Mouse (Mus musculus): ENCODE data around the gene Zfp568. TPM values are rescaled to one million over a fixed set of nuclear protein-coding genes. Genes with fewer than 3 reads are reported as not detected.

Zfp568 gene
- polyA plus RNA-seq (2015; fragmentation: Nextera tagmentation; extraction: Ambion mirVana), result 9.7 and 10.7 TPM in 2 replicates

DNA sequence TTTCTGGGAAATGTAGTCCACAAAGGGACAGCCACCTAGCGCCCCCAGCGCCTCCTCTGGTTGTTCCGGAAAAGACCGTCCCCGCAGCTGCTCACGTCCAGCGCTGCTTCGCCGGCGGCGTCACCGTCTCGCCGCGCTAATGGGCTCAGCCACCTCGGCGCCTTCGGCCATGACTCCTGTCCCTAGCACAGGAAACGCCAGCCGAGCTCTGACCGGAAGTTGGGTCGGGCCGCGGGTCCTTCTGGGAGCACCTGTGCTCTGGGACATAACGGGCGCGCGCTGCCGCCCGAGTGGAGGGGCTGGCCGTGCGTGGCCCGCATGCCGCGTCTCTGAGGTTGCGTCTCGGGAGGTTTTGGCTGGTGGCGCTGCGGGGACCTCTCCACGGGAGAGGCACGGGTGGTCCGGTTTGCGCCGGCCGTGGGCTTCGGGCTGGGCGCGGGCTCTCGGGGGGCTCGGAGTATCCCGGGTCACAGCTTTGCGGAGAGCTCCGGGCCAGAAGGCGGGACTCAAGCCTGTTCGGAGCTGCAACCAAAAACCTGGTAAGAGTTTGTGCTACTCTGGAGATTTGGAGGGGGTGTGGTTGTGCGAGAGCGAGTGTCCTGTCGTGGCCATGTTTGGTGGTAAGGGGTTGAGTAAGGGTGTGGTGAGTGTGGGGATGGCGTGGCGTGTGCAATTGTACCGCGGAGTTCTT lies at the start of gene Zfp568:
TSS of gene Zfp568 (plus strand) at position 266 of the 691 bp plus-strand sequence.

DNA sequence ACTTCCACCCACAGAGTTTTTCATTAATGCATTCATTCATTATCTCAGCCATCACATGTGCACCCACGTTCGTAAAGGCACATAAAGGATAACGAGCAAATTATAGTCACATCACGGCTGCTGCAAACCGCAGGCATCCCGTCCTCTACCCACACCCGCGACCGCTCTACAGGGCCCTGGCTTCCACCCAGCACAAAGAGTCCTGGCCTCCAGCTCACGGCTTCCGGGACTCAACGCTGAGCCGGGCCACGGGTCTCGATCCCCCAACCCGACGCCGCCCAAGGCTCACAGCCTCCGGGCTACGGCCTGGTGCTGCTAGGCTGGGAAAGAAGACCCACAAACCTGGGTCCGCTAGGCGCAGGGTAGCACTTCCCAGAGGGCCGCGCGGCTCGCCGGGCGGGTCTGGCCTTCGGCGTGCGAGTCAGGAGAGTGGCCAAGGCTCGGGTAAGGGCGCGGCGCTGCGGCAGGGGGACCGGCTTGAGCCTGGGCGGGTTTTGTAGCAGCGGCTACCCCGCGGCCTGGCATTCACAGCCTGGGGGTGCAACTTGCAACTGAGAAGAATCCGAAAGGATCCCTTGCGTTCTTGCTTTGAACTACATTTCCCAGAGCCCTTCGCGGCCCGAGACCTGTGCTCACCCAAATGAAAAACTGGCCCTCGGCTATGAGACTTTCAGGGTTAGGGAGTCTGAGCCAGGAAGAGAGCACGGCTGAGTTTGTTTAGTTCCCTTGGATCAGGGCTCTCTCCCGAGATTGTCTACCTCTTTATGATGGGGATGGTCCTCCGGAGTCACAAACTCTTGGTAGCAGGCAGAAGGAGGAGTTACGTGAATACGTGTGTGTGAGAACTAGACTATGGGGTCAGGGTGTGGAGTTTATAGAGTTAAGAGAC lies 30.0 kb upstream of the Zfp568 start, which contains the start of gene Zfp74:
TSS of gene Zfp74 (minus strand) at position 577 of the 889 bp plus-strand sequence.

DNA sequence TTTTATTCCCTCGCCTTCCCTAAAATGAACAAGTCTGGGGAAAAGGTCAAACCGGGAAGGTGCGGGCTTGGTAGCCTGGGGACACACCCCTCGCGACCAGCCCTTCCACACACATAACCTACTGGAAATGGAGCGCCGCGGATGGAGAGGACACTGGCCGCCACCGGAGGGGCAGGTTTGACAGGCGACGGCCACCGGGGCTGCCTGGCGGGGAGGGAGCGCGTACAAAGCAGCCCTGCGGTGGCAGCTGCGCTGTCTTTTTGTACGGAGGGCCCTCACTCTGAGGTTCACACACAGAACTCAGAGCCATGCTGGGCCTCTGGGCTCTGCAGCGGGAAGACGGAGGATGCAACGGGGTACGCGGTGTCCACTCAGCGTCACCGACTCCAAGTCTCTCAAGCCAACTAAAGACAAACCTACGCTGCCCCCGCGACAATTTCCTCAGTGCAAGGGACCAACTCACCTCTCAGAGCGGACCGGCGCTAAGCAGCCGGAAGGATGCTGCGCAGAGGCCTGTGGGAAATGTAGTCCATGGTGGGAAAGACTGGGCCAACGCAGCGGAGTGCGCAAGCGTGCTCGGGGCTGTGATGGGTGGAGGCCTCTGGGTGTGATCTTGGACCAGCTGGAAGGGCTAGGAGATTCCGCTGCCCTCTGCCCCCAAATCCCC lies 67.3 kb downstream of the Zfp568 start, which contains the start of gene Zfp14:
TSS of gene Zfp14 (minus strand) at position 499 of the 667 bp plus-strand sequence.

DNA sequence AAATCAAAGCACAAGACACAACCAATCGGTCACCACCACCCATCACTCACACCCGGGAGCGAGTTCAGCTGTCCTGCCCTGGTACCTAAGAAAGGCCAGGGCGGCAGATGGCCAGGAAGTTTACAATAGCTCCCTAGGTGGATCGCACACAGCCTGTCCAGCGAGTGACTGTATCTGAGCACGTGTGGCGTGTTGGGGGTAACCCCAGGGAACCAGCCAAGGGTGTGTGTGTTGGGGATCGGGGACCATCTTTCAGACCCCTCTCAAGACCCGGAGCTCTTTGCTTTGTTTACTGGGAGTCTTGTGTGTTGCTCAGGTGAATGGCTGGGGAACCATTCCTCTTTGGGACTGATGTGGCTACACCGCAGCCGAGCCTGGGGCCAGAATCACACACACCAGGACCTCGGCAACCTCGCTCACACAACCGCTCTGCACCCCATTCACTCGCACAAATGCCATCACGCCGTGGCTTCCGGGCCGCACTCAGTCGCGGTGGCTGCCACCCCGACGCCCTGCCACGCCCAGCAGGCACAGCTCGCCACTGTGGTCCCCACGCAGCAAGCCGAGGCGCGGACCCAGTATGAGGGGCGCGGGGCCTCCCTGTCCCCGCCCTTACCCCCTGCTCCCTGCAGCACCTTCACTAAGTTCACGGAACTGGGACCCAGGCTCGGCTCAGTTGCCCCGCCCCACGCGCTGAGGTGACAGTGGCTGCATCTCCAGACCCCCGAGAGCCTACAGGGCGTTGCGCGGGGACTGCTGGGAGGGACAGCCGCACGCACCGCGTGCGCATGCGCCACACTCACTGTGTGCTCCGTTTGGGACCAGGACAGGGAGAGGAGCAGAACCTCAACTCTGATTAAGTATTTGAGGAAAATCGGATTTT lies 88.6 kb downstream of the Zfp568 start, which contains the start of gene Zfp82:
TSS of gene Zfp82 (minus strand) at position 755 of the 883 bp plus-strand sequence.

Other genes starting within 250 kb of the Zfp568 start
- gene Zfp84, start 215.4 kb upstream of the Zfp568 start, polyA plus RNA-seq (2015; fragmentation: Nextera tagmentation; extraction: Ambion mirVana), result 5.2 and 5.4 TPM in 2 replicates
- 2.0 and 2.4 TPM in 2 replicates for gene Zfp30, start 200.0 kb upstream of the Zfp568 start, polyA plus RNA-seq (2015; fragmentation: Nextera tagmentation; extraction: Ambion mirVana)
- gene Zfp790, start 167.8 kb upstream of the Zfp568 start, polyA plus RNA-seq (2015; fragmentation: Nextera tagmentation; extraction: Ambion mirVana), result 5.3 and 5.6 TPM in 2 replicates
- 0.60 and 0.77 TPM in 2 replicates for gene Zfp940, start 130.3 kb upstream of the Zfp568 start, polyA plus RNA-seq (2015; fragmentation: Nextera tagmentation; extraction: Ambion mirVana)
- 2.5 and 2.8 TPM in 2 replicates for gene Zfp420, start 124.0 kb upstream of the Zfp568 start, polyA plus RNA-seq (2015; fragmentation: Nextera tagmentation; extraction: Ambion mirVana)
- gene Zfp27, start 77.4 kb upstream of the Zfp568 start, polyA plus RNA-seq (2015; fragmentation: Nextera tagmentation; extraction: Ambion mirVana), result 4.4 TPM in 2 replicates
- 2.4 and 2.7 TPM in 2 replicates for gene Zfp383, start 75.7 kb upstream of the Zfp568 start, polyA plus RNA-seq (2015; fragmentation: Nextera tagmentation; extraction: Ambion mirVana)
- gene Zfp74, start 29.9 kb upstream of the Zfp568 start, polyA plus RNA-seq (2015; fragmentation: Nextera tagmentation; extraction: Ambion mirVana), result 4.2 and 5.4 TPM in 2 replicates
- 1.2 TPM in 2 replicates for gene Zfp14, start 67.4 kb downstream of the Zfp568 start, polyA plus RNA-seq (2015; fragmentation: Nextera tagmentation; extraction: Ambion mirVana)
- gene Zfp82, start 88.9 kb downstream of the Zfp568 start, polyA plus RNA-seq (2015; fragmentation: Nextera tagmentation; extraction: Ambion mirVana), result 2.1 and 2.2 TPM in 2 replicates
- not detected in 2 replicates for gene Gm26920, start 106.5 kb downstream of the Zfp568 start, polyA plus RNA-seq (2015; fragmentation: Nextera tagmentation; extraction: Ambion mirVana)
- gene Zfp566, start 106.6 kb downstream of the Zfp568 start, polyA plus RNA-seq (2015; fragmentation: Nextera tagmentation; extraction: Ambion mirVana), result 2.9 and 3.6 TPM in 2 replicates
- gene Zfp260, start 110.8 kb downstream of the Zfp568 start, polyA plus RNA-seq (2015; fragmentation: Nextera tagmentation; extraction: Ambion mirVana), result 44.4 and 53.0 TPM in 2 replicates
- 4.2 and 4.5 TPM in 2 replicates for gene Zfp382, start 138.0 kb downstream of the Zfp568 start, polyA plus RNA-seq (2015; fragmentation: Nextera tagmentation; extraction: Ambion mirVana)
- 5.7 and 6.8 TPM in 2 replicates for gene Zfp146, start 185.8 kb downstream of the Zfp568 start, polyA plus RNA-seq (2015; fragmentation: Nextera tagmentation; extraction: Ambion mirVana)
- gene Cox7a1, start 200.2 kb downstream of the Zfp568 start, polyA plus RNA-seq (2015; fragmentation: Nextera tagmentation; extraction: Ambion mirVana), result 21.7 and 23.2 TPM in 2 replicates
- gene Capns1, start 214.9 kb downstream of the Zfp568 start, polyA plus RNA-seq (2015; fragmentation: Nextera tagmentation; extraction: Ambion mirVana), result 152 and 156 TPM in 2 replicates
- gene Polr2i, start 248.0 kb downstream of the Zfp568 start, polyA plus RNA-seq (2015; fragmentation: Nextera tagmentation; extraction: Ambion mirVana), result 74.1 and 98.9 TPM in 2 replicates
- 151 and 152 TPM in 2 replicates for gene Tbcb, start 248.3 kb downstream of the Zfp568 start, polyA plus RNA-seq (2015; fragmentation: Nextera tagmentation; extraction: Ambion mirVana)